Mouse (Mus musculus): Measurements from ENCODE around the gene Fgfr2. TPM values are rescaled to one million over a fixed set of nuclear protein-coding genes. Genes with fewer than 3 reads are reported as not detected.
A peak's percentile ranks its signal among the peaks of the same experiment; 100 is the strongest.

Gene Fgfr2
- polyA plus RNA-seq, 1 experiment from 2014 or later, result 11.2 TPM

DNA sequence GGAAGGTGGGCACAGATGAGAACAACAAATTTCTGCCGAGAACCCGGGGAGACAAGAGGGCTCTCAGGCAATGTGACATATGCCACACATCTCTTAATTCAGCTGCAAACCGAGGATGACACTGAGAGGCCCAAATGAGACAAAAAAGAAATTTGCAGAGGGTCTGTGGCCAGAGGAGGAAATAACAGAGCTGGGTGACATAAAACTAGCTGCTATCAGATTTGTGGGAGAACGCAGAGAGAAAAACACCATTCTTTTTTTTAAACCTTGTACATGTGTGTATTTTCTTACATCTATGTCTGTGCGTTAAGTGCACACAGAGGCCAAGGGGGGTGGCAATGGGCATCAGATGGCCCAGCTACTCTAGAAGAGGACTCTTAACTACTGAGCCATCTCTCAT is 328.0 kb downstream of the Fgfr2 start:
- WGBS (ENCODE audit: insufficient replicate concordance), result 71% methylated on average over 5 of the region's 5 CpGs
- Histone ChIP-seq H3K9ac (replicated peaks) (no peak overlapping the region), H3K27me3 (ENCODE audit: insufficient read depth, low read length) (no peaks in the 10 kb centered on the region), H3K36me3 (replicated peaks; ENCODE audit: insufficient read depth, low read length) (no peaks in the 10 kb centered on the region), H3K27ac (ENCODE audit: low read depth) (no peak overlapping the region), H3K4me3 (ENCODE audit: low read depth, low read length) (no peak overlapping the region), H3K4me1 (ENCODE audit: insufficient read depth) (peaks cover 8% of the 10 kb centered on the region; the same call in 1 of the 2 replicates), H3K9me3 (ENCODE audit: low read length) (no peaks in the 10 kb centered on the region), H3K4me2 (ENCODE audit: low read depth, low read length) (no peak overlapping the region)
- no peak for ATAC-seq
- TF ChIP-seq EP300 (IDR thresholded peaks at IDR 0.05; ENCODE audit: low read depth) (no peak), CTCF (IDR thresholded peaks at IDR 0.05; ENCODE audit: low read depth) (no peak)
- no peak for DNase-seq

DNA sequence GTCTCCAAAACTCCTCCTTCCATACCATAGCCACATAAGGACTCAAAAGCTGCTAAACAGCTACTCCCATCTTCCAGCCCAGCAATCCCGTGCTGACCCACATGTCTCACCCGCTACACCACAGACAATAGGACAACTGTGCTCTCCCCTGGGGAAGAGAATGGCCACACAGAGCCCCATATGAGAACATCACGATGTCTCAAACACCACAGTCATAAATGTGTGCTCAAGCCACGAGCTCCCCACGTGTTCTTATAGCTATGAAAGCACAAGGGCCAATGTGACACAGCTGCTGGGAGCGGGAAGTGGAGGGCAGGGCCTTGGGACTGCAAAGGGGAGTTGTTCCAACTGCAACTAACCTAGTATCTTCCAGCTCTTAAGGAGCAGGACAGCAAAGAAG is 329.7 kb downstream of the Fgfr2 start:
- no peaks in the 10 kb centered on the region; the same call in 1 of the 2 replicates for H3K36me3 ChIP-seq (replicated peaks; ENCODE audit: insufficient read depth, low read length)
- TF ChIP-seq CTCF (IDR thresholded peaks at IDR 0.05; ENCODE audit: low read depth), result no peak
- TF ChIP-seq EP300 (IDR thresholded peaks at IDR 0.05; ENCODE audit: low read depth), result no peak
- H3K27me3 ChIP-seq (ENCODE audit: insufficient read depth, low read length), result no peaks in the 10 kb centered on the region
- 57% methylated on average over 6 of the region's 6 CpGs for WGBS (ENCODE audit: insufficient replicate concordance)
- no peaks in the 10 kb centered on the region for H3K9me3 ChIP-seq (ENCODE audit: low read length)
- no peak overlapping the region for H3K4me2 ChIP-seq (ENCODE audit: low read depth, low read length)
- H3K4me1 ChIP-seq (ENCODE audit: insufficient read depth), result peaks cover 7% of the 10 kb centered on the region
- H3K27ac ChIP-seq (ENCODE audit: low read depth), result no peak overlapping the region
- DNase-seq (no peak), ATAC-seq (0 out of 2 replicates have a peak, but pooled peaks have one; percentile 21)
- H3K4me3 ChIP-seq (ENCODE audit: low read depth, low read length), result no peak overlapping the region
- H3K9ac ChIP-seq (replicated peaks), result no peak overlapping the region

DNA sequence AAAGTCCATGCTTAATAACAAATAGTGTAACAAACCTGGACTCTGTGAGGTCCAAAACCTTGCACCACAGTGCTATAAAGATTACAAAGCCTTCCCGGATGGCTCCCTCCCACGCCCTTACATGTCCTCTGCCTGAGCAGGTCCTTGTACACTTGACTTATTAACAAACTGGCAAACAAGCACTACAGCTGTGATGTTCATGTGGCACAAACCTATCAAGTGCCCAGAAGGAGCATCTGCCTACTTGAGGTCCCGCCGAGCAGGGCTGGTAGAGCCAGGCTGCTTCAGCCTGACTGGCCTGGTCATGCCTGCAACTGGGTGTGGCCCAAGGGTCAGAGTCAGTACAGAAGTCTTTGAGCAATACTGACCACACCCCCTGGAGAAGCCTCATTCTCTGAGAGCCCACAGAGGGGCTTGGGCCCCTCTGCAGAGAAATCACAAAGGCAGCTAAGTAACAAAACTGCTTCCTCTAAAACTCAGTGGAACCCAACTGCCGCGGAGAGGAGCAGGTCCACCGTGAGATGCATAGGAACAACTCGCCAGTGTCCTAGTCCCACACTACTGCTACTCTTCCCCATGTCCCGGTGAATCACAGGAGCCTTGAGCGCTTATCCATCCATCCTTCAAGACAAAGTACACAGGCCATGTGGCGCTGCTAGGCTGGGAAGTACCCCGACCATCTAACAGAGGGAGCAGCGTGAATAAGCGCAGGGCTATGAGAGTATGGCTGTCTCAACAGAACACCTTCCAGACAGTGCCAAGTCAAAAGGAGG is 332.5 kb downstream of the Fgfr2 start:
- DNase-seq (no peak), ATAC-seq (peak; percentile 19; the same call in 1 of the 2 replicates)
- Histone ChIP-seq H3K27me3 (ENCODE audit: insufficient read depth, low read length) (no peaks in the 10 kb centered on the region), H3K36me3 (replicated peaks; ENCODE audit: insufficient read depth, low read length) (no peaks in the 10 kb centered on the region; the same call in 1 of the 2 replicates), H3K9ac (replicated peaks) (no peak overlapping the region), H3K4me3 (ENCODE audit: low read depth, low read length) (no peak overlapping the region), H3K9me3 (ENCODE audit: low read length) (no peaks in the 10 kb centered on the region), H3K4me1 (ENCODE audit: insufficient read depth) (peaks cover 27% of the 10 kb centered on the region), H3K4me2 (ENCODE audit: low read depth, low read length) (no peak overlapping the region), H3K27ac (ENCODE audit: low read depth) (no peak overlapping the region)
- 79% methylated on average over 14 of the region's 14 CpGs for WGBS (ENCODE audit: insufficient replicate concordance)
- no peak for TF ChIP-seq CTCF (IDR thresholded peaks at IDR 0.05; ENCODE audit: low read depth)
- TF ChIP-seq EP300 (IDR thresholded peaks at IDR 0.05; ENCODE audit: low read depth), result no peak

DNA sequence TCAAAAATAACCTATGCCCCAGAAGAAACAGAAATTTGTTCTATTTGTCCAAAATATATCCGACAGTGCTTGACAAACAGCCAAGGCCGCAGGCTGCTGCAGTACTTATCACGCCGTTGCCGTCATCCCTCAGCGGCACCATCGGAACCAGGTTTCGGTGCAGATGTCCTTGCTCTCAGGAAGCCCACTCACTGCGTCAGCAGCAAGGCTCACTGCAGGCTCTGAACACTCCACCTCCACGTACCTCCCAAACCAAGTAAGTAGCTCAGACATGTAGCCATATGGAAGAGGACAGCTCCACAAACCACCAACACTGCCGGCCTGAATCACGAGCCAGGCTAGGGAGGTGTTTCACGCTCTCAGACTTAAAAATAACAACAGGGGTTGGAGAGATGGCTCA is 334.3 kb downstream of the Fgfr2 start:
- Histone ChIP-seq H3K36me3 (replicated peaks; ENCODE audit: insufficient read depth, low read length) (peaks cover 4% of the 10 kb centered on the region; the same call in 1 of the 2 replicates), H3K4me1 (ENCODE audit: insufficient read depth) (peaks cover 27% of the 10 kb centered on the region), H3K4me2 (ENCODE audit: low read depth, low read length) (no peak overlapping the region), H3K4me3 (ENCODE audit: low read depth, low read length) (no peak overlapping the region), H3K27ac (ENCODE audit: low read depth) (no peak overlapping the region), H3K9ac (replicated peaks) (no peak overlapping the region), H3K9me3 (ENCODE audit: low read length) (no peaks in the 10 kb centered on the region), H3K27me3 (ENCODE audit: insufficient read depth, low read length) (no peaks in the 10 kb centered on the region)
- DNase-seq (no peak), ATAC-seq (no peak)
- TF ChIP-seq CTCF (IDR thresholded peaks at IDR 0.05; ENCODE audit: low read depth), result no peak
- WGBS (ENCODE audit: insufficient replicate concordance), result 85% methylated on average over 13 of the region's 13 CpGs

DNA sequence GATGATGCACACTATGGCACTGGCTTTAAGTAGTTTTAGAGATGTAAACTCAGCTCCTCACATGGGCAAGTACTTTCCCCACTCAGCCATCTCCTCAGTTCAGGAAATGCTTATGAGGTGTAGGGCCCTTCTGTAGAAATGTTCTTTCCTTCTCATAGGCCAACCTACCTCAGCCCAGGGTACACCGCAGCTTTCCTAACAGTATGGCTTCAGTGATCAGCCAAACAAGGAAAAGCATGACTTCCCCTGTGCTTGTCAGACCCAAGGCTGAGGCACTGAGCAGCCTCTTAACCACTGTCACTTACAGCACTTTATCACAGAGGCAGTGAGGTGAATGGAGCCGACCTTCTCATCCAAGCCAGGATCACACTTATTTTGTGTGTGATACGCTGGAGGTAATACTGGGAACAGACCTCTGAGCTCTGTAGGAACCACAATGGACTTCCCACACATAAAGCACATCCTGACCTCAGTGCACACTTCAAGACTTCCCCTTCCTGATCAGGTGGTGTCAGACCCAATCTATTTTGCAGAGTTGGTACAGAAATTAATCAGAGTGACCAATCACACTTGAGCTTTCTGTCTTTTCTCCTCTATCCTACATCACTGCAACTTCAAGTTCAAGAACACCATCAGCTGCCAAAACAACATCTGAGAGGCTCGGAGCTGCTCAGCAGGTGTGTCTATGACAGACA is 335.5 kb downstream of the Fgfr2 start:
- no peaks in the 10 kb centered on the region for H3K9me3 ChIP-seq (ENCODE audit: low read length)
- peaks cover 27% of the 10 kb centered on the region for H3K4me1 ChIP-seq (ENCODE audit: insufficient read depth)
- 0 out of 2 replicates have a peak overlapping the region, but pooled peaks have one; percentile 9 for H3K4me2 ChIP-seq (ENCODE audit: low read depth, low read length)
- no peak for TF ChIP-seq CTCF (IDR thresholded peaks at IDR 0.05; ENCODE audit: low read depth)
- TF ChIP-seq EP300 (IDR thresholded peaks at IDR 0.05; ENCODE audit: low read depth), result no peak
- no peaks in the 10 kb centered on the region for H3K27me3 ChIP-seq (ENCODE audit: insufficient read depth, low read length)
- WGBS (ENCODE audit: insufficient replicate concordance), result 63% methylated on average over 4 of the region's 4 CpGs
- no peak overlapping the region for H3K9ac ChIP-seq (replicated peaks)
- H3K4me3 ChIP-seq (ENCODE audit: low read depth, low read length), result no peak overlapping the region
- H3K27ac ChIP-seq (ENCODE audit: low read depth), result peak overlapping the region; percentile 63
- H3K36me3 ChIP-seq (replicated peaks; ENCODE audit: insufficient read depth, low read length), result peaks cover 4% of the 10 kb centered on the region; the same call in 1 of the 2 replicates
- ATAC-seq (peak; percentile 25; the same call in 1 of the 2 replicates), DNase-seq (no peak)

DNA sequence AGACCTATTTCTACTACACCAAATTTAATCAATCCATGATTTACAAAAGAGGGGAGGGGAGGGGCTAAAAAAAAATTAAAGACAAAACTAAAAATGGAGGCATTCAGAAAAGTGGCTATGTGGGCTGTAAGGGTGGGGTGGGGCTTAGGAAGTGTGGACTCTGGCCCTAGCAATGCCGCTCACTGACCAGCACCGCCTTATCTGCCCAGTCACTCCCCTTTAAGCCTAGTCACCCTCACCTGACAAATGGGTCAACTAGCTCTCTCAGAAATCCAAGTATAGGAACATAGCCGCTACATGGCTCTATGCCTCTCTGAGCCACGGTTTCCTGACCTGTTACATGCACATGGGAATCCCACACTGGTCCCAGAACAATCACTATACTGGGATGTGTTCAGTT is 336.1 kb downstream of the Fgfr2 start:
- Histone ChIP-seq H3K4me3 (ENCODE audit: low read depth, low read length) (no peak overlapping the region), H3K27ac (ENCODE audit: low read depth) (peak overlapping the region; percentile 63), H3K27me3 (ENCODE audit: insufficient read depth, low read length) (no peaks in the 10 kb centered on the region), H3K4me2 (ENCODE audit: low read depth, low read length) (peak overlapping the region; percentile 30), H3K36me3 (replicated peaks; ENCODE audit: insufficient read depth, low read length) (peaks cover 4% of the 10 kb centered on the region; the same call in 1 of the 2 replicates), H3K9me3 (ENCODE audit: low read length) (no peaks in the 10 kb centered on the region), H3K4me1 (ENCODE audit: insufficient read depth) (peaks cover 27% of the 10 kb centered on the region), H3K9ac (replicated peaks) (no peak overlapping the region)
- DNase-seq (no peak), ATAC-seq (no peak)
- WGBS (ENCODE audit: insufficient replicate concordance), result 75% methylated on average over 4 of the region's 4 CpGs
- no peak for TF ChIP-seq EP300 (IDR thresholded peaks at IDR 0.05; ENCODE audit: low read depth)
- TF ChIP-seq CTCF (IDR thresholded peaks at IDR 0.05; ENCODE audit: low read depth), result no peak

Data from liver, postnatal 0 days (tissue).